Mouse (Mus musculus) stomach, postnatal 0 days (tissue): ENCODE data around the gene Sgip1.

ENCODE experiments used
- CTCF ChIP-seq: IDR thresholded peaks from 2 replicates; pipeline ENCODE4 v1.5.1; 2016; ENCODE audit warnings: antibody characterized with exemption, low read depth, mild to moderate bottlenecking, moderate library complexity
- EP300 ChIP-seq: optimal IDR thresholded peaks from 2 replicates; pipeline ENCODE3; 2016; ENCODE audit warnings: antibody characterized with exemption

GRCm38 (mm10) chr4:102779902-102780301 is 38.8 kb downstream of the Sgip1 start:
- no peak for TF ChIP-seq CTCF
- no peak for TF ChIP-seq EP300
